Mouse (Mus musculus) embryonic facial prominence, embryonic 14.5 days (tissue): ENCODE measurements around the gene Hhatl. TPM values are rescaled to one million over a fixed set of nuclear protein-coding genes. Genes with fewer than 3 reads are reported as not detected.

Source experiments
- ATAC-seq: fragments of 200-750 bp; cut with Nextera tagmentation; 2 replicates; pipeline ENCODE4 v1.8.0; 2017; ENCODE audit warnings: low read depth, moderate number of reproducible peaks, moderate TSS enrichment
- DNase-seq: peaks from one replicate; pipeline ENCODE4 v3.0.0-alpha.2; 2015; ENCODE audit warnings: low spot score
- H3K27ac ChIP-seq: fragments of 300-500 bp; sonication (generic); replicated peaks from 2 replicates; pipeline ENCODE4 v1.5.1; 2014; ENCODE audit warnings: low read depth, mild to moderate bottlenecking, low read length, moderate library complexity
- H3K27me3 ChIP-seq: fragments of 300-500 bp; sonication (generic); replicated peaks from 2 replicates; pipeline ENCODE4 v1.6.1; 2014; ENCODE audit warnings: low read length; ENCODE audit not compliant: control insufficient read depth, insufficient read depth
- H3K36me3 ChIP-seq: fragments of 300-500 bp; sonication (generic); 2 replicates; pipeline ENCODE4 v1.6.1; 2014; ENCODE audit warnings: low read length, mixed read lengths; ENCODE audit not compliant: control insufficient read depth, insufficient read depth
- H3K4me1 ChIP-seq: fragments of 300-500 bp; sonication (generic); 2 replicates; pipeline ENCODE4 v1.6.1; 2014; ENCODE audit warnings: antibody characterized with exemption, low read length; ENCODE audit not compliant: control insufficient read depth, insufficient read depth
- H3K4me2 ChIP-seq: fragments of 300-500 bp; sonication (generic); 2 replicates; pipeline ENCODE4 v1.6.1; 2014; ENCODE audit warnings: low read depth, mild to moderate bottlenecking, low read length, moderate library complexity, mixed read lengths
- H3K4me3 ChIP-seq: fragments of 300-500 bp; sonication (generic); 2 replicates; pipeline ENCODE4 v1.5.1; 2014; ENCODE audit warnings: low read depth, mild to moderate bottlenecking, low read length
- H3K9ac ChIP-seq: fragments of 300-500 bp; sonication (generic); 2 replicates; pipeline ENCODE4 v1.6.1; 2014; ENCODE audit warnings: low read depth, mild to moderate bottlenecking, low read length, moderate library complexity, mixed read lengths
- H3K9me3 ChIP-seq: fragments of 300-500 bp; sonication (generic); 2 replicates; pipeline ENCODE4 v1.6.1; 2016; ENCODE audit warnings: low read length; ENCODE audit not compliant: control insufficient read depth
- WGBS: fragments of 180-500 bp; shearing (Covaris S2); extraction: QIAGEN DNeasy Blood & Tissue Kit; methylation state at CpG from one replicate; pipeline ENCODE4 v1.1.7; 2014; 5-methylcytosine and 5-hydroxymethylcytosine counted together
- polyA plus RNA-seq: library from polyadenylated mRNA; unstranded; fragments of >200 nt; fragmentation: Nextera tagmentation; extraction: Ambion mirVana; gene quantifications from 2 replicates; pipeline ENCODE4 v1.2.1, GENCODE M21; 2014

Gene Hhatl
- polyA plus RNA-seq, 1 experiment from 2014 or later: 5.1 TPM

- Histone ChIP-seq H3K4me3 (peak overlapping the region; percentile 94), H3K9me3 (no peaks in the 10 kb centered on the region), H3K27ac (peak overlapping the region; percentile 95), H3K36me3 (peaks cover 47% of the 10 kb centered on the region), H3K27me3 (no peaks in the 10 kb centered on the region), H3K9ac (peak overlapping the region; percentile 95), H3K4me2 (peak overlapping the region; percentile 86), H3K4me1 (peaks cover 30% of the 10 kb centered on the region)
- DNase-seq: peak; percentile 93
- ATAC-seq: peak; percentile 65
- 2% methylated on average over 18 of the region's 43 CpGs for WGBS
Measured at GRCm38 (mm10) chr9:121760271-121761090, 31.8 kb downstream of the Hhatl start.

DNA sequence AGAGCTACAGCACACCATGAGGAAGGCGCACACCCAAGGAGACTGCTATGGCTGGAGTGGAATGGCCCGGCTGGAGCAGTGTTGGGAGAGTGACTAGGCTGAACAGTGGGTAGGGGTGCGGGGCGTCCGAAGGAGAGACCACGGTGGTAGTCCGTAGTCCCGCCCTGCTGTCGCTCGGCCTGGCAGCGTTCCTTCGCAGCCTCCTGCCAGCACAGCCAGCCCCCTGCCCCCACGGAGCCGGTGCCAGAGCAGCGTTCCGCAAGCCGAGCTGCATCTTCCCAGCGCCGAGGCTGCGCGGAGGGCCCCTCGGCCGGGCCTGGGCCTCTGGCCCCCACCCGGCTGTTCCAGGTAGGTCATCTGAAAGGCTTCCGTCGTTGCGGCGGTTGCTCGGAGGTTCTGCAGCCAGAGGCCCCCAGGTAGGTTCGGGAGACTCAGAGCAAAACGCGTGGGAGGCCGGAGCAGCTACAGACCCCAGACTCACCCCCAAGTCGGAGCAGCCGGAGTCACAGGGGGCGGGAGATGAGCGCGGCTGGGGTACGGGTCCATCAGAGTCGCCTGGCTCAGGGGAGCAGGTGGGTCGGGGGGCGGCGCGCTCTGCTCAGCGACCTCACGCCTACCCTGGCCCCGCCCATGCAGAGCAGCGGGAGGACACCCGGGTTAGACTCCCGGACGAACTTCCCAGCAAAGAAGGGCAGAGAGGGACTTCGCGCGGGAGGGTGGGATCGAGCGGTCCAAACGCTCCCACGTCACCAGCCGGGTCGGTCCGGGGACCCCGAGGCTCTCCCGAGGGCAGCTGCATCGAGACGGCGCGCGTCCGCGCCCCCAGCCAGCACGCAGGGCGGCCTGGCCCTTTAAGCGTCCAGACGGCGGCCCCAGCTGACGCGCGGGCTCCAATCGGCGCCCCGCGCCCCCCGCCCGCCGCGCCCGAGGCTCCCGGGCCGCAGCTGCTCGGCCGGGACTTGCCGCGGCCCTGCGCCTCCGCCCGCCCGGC, 32.9 kb downstream of the Hhatl start, which contains the start of gene Zfp651:
Gene Zfp651, plus strand, starts transcription at position 240 of the 991 bp plus-strand sequence.
- peaks cover 47% of the 10 kb centered on the region for H3K36me3 ChIP-seq
- H3K27ac ChIP-seq: peak within 1 kb of the TSS; percentile 95
- WGBS: 1% methylated on average over 29 of the region's 97 CpGs
- peak; percentile 84 for ATAC-seq
- H3K27me3 ChIP-seq: no peaks in the 10 kb centered on the region
- peak within 1 kb of the TSS; percentile 95 for H3K9ac ChIP-seq
- peak; percentile 89 for DNase-seq
- H3K4me2 ChIP-seq: peak within 1 kb of the TSS; percentile 86
- no peaks in the 10 kb centered on the region for H3K9me3 ChIP-seq
- peaks cover 30% of the 10 kb centered on the region for H3K4me1 ChIP-seq
- H3K4me3 ChIP-seq: peak within 1 kb of the TSS; percentile 94

DNA sequence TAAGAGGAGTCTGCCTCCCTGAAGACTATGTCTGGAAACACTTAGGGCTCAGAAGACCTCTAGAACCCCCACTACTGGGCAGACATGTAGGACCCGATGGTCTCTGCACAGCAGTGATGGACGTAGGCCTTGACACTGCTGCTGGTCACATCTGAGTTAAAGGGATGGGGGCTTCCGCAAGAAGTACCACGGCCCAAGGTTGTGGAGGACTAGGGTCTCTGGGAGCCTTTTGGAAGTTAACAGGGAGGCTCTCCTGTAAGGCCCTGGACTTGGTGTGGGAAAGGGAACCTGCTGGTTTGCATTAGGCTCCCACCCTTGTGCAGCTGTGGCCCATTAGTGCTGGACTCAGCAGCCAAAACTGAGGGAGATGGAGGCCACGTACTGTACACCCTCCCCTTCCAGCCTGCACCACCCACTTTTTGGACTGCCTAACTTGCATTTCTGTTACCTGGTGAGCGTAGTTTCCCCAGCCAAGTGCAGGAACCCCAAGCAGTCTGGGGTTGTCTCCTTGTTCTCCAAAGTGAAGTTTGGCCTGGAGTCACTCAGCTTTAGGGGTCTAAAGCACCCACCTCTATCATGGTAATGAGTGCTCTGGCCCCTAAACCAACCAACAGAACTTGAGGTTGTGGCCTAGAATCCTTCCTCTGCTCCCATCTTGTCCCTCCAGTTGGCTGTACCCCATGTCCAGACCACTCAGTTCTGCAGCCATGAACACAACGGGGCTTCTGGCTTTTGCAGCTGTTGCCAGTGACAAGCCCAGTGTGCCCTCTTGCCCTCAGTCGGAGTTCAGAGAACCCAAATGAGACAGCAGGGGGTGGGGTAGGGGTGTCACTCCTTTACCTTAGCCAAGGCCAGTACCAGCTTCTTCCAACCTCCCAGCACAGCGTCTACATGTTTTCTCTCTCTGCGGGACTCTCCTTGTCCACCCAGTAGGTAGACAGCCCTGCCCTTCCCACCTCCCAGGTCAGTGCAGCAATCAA, 34.2 kb downstream of the Hhatl start:
- 31% methylated on average over 10 of the region's 10 CpGs for WGBS
- Histone ChIP-seq H3K27ac (peak overlapping the region; percentile 95), H3K9ac (peak overlapping the region; percentile 95), H3K4me2 (peak overlapping the region; percentile 86), H3K4me3 (peak overlapping the region; percentile 94), H3K4me1 (peaks cover 30% of the 10 kb centered on the region), H3K36me3 (peaks cover 47% of the 10 kb centered on the region), H3K9me3 (no peaks in the 10 kb centered on the region), H3K27me3 (no peaks in the 10 kb centered on the region)
- peak; percentile 48 for ATAC-seq
- DNase-seq: peak; percentile 89

GRCm38 (mm10) chr9:121757432-121757831, 34.9 kb downstream of the Hhatl start:
- peak overlapping the region; percentile 86 for H3K4me2 ChIP-seq
- peaks cover 30% of the 10 kb centered on the region for H3K4me1 ChIP-seq
- peaks cover 46% of the 10 kb centered on the region for H3K36me3 ChIP-seq
- no peak overlapping the region for H3K4me3 ChIP-seq
- WGBS: 25% methylated on average over 3 of the region's 3 CpGs
- DNase-seq: peak; percentile 78
- H3K9ac ChIP-seq: peak overlapping the region; percentile 30; the same call in 1 of the 2 replicates
- ATAC-seq: no peak
- no peaks in the 10 kb centered on the region for H3K27me3 ChIP-seq
- H3K9me3 ChIP-seq: no peaks in the 10 kb centered on the region
- H3K27ac ChIP-seq: peak overlapping the region; percentile 95

GRCm38 (mm10) chr9:121756785-121757184, 35.5 kb downstream of the Hhatl start:
- Histone ChIP-seq H3K27me3 (no peaks in the 10 kb centered on the region), H3K4me2 (no peak overlapping the region), H3K9me3 (no peaks in the 10 kb centered on the region), H3K4me3 (no peak overlapping the region), H3K27ac (peak overlapping the region; percentile 95), H3K36me3 (peaks cover 52% of the 10 kb centered on the region), H3K9ac (no peak overlapping the region), H3K4me1 (peaks cover 30% of the 10 kb centered on the region)
- ATAC-seq: no peak
- DNase-seq: no peak
- 84% methylated on average over 3 of the region's 3 CpGs for WGBS

DNA sequence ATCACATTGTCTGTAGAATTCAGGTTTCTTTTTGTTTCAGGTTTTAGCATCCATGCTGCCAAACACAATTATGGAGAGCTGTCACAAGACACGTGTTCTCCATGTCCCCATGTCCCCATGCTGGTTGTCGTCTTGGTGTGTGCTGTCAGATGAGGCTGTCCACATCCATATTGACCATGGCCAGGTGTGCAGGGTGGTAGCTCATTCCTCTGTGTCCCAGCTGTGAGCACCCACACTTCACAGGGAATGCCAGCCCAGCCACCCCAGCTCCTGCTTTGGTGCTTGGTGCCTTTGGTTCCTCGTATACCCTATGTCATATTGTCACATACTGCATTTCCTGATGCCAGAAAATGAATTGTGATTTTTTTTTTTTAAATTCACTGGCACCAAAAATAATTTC, 37.7 kb downstream of the Hhatl start:
- Histone ChIP-seq H3K9me3 (no peaks in the 10 kb centered on the region), H3K4me1 (peaks cover 20% of the 10 kb centered on the region), H3K4me2 (no peak overlapping the region), H3K9ac (no peak overlapping the region), H3K4me3 (no peak overlapping the region), H3K36me3 (peaks cover 74% of the 10 kb centered on the region), H3K27me3 (no peaks in the 10 kb centered on the region), H3K27ac (no peak overlapping the region)
- no peak for DNase-seq
- ATAC-seq: no peak
- 93% methylated on average over 3 of the region's 3 CpGs for WGBS

DNA sequence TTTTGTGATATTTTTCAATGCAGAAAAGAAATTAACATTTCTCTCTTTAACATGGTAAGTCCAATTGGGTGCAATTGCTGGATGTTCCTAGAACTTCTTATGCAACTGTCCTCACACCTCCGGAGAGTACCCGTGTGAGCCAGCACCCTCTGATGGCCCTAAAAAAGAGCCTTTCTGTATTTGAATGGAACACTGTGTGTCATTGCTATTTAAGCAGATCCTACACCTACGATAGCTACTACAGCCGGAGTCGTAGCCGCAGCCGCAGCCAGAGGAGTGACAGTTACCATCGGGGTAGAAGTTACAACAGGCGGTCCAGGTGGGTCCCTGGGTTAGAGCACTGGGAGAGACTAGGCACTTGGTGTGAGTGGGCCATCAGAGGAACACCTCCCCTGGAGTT, 39.5 kb downstream of the Hhatl start:
- no peak for DNase-seq
- Histone ChIP-seq H3K36me3 (peaks cover 93% of the 10 kb centered on the region), H3K27me3 (no peaks in the 10 kb centered on the region), H3K9me3 (no peaks in the 10 kb centered on the region), H3K27ac (no peak overlapping the region), H3K4me2 (no peak overlapping the region), H3K4me3 (no peak overlapping the region), H3K9ac (no peak overlapping the region), H3K4me1 (peaks cover 9% of the 10 kb centered on the region)
- no peak for ATAC-seq
- WGBS: 96% methylated on average over 9 of the region's 9 CpGs
